Mouse (Mus musculus) embryo, embryonic 9.5 days (tissue): ENCODE measurements around the gene Tceanc2.
A peak's percentile ranks its signal among the peaks of the same experiment; 100 is the strongest.
"Not testable (repeated sequence)": the region's sequence is repeated elsewhere in the genome, so short reads cannot be mapped to it uniquely, and the experiment has no call there.

Source experiments
- DNase-seq: peaks from one replicate; pipeline ENCODE4 v3.0.0-alpha.2; 2017; ENCODE audit errors: extremely low spot score

Gene Tceanc2

DNA sequence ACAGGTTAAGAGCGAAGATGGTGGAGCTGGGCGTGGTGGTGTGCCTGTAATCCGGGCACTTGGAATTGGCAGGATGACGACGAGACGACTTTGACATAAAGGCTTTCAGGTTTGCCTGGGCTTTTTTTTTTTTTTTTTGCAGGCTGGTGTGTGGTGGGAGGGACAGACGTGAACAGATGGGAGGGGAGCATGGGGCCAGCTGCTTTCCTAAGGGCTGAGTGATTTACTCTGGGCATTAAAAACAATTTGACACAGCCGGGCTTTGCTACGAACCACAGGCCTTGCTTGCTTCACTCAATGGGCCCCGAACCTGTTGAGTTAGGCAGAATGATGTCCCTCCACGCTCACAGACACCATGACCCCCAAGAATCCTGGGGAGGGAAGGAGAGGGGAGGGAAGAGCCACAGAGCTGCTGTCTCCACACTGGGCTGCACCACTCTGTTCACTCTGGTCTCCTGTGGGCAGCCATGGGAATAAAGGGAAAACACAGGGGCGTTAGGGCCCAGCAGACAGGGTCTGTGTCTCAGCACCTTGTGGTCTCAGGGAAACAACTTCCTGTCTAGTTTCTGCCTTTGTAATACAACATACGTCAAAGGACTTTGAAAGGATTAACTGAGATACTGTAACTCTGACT, 51.9 kb downstream of the Tceanc2 start:
- DNase-seq: no peak

DNA sequence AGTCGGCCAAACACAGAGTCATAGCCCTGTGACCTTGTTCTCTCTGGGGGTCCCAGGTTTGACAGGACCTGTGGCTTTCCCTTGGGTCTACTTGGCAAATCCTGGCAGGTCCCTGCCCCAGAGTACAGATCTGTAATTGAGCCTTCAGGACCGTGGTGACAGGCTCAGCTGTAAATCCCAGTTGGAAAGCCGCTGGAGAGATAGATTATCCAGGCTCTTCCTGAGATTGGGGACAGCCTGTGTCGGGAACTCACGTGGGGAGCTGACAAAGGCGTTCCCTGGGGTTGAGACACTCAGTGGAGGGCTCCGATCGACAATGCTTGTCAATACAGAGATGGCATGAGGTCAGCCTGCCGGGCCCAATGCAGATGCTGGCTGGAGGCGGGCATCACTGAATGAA, 52.5 kb downstream of the Tceanc2 start:
- no peak for DNase-seq

DNA sequence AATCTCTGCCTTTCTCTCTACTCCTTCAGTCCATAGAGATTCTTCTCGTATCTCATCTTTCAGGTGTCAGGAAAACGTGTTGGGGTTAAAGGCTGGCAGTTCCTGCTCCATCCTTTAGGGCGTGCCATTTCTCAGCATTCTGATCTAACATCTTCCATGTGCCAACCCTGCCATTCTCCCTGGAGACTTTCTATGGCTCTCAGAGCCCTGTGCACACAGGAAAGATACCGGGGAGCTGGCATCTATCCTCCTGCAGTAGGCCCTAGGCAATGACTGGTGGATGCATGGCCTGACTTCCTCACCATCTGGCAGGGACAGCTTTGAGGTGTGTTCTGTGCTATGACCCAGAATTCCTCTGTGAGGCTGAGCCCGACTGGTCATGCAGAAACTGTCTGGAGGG, 53.8 kb downstream of the Tceanc2 start:
- no peak for DNase-seq

DNA sequence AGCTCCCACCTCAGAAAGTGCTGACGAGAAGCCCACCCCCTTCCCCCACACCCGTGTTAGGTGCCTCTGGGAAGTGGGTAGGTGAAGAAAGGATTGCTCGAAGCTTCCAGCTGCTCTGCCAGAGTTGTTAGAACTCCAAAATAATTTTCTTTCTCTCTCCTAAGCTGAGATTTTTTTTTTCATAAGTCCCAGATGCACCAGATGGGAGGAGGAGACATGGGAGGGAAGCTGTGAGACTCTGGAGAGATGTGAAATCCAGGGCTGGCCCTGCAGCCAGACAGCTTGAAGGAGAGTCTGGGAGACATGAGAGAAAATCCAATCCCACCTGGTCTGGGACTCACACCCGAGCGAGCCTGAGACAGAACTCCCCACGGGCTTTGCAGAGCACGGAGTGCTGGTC, 54.5 kb downstream of the Tceanc2 start:
- DNase-seq: no peak

DNA sequence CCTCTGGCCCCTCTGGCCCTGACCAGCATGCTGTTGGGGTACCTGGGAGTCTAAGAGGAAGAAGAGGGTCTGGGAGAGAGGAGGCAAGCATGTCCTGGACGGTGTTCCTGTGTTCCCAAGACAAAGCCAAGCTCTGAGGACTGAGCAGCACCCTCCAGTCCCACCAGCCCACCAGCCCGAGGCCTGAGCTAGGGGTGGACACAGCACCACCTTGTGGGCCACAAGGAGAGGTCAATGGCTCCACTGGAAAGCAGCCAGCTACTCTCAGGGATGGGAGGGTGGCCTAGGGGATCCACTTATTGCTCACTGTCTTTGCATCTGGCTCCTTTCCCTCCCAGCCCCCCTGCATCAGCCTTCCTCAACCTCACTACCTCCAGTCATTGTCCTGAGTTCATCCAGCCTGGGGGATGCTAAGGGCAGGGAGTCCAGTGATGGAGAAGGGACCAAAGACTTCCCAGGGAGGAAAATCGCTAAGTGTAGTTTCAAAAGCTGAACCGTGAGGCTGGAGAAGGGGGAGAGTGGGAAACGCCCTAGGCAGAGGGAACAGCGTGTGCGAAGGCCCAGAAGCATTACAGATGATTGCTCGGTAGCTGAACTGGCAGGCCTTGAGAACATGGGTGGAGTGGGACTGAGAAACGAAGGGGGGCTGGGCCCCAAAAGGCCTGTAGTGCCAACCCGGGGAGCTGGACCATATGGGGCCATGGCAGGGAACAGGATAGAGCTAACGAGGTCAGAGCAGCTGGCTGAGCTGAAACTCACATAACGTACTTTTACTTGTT, 57.6 kb downstream of the Tceanc2 start:
- DNase-seq: peak; percentile 68

DNA sequence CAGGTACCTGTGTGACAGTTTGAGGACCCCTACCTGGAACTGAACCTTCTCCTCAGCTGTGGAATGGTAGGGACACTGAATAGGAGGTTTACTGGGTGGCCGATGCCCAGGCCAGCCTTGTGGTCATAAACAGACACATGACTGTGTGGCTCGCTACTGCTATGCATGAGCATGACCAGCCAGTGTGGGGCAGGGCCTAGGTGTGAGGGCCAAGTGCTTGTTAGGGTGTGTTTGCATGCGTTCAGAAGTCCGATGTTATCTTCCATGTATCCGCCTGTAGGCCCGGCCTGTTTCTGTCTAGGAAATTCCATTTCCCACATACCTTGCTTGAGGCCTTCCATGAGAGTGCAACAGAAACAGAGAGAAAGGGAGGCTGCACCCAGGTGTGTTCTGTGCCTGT, 58.2 kb downstream of the Tceanc2 start:
- DNase-seq: no peak

DNA sequence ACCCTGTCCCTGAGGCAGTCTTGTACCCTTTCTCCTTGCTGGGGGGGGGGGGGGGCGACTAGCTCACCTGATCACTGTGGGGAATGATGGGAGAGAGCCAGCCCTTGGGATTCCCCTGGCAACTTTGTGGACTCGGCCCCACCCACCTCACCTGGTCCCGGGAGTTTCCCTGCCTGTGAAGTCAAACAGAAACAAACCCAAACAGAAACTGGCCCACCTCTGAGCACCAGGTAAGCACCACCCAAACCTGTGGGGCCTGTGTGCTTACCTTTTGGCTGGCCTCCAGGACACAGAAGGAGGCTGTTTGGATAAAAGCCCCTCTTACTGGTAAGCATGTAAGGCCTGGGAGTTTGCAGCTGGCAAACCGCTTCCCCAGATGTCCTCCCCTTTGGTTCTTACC, 59.9 kb downstream of the Tceanc2 start:
- DNase-seq: no peak

DNA sequence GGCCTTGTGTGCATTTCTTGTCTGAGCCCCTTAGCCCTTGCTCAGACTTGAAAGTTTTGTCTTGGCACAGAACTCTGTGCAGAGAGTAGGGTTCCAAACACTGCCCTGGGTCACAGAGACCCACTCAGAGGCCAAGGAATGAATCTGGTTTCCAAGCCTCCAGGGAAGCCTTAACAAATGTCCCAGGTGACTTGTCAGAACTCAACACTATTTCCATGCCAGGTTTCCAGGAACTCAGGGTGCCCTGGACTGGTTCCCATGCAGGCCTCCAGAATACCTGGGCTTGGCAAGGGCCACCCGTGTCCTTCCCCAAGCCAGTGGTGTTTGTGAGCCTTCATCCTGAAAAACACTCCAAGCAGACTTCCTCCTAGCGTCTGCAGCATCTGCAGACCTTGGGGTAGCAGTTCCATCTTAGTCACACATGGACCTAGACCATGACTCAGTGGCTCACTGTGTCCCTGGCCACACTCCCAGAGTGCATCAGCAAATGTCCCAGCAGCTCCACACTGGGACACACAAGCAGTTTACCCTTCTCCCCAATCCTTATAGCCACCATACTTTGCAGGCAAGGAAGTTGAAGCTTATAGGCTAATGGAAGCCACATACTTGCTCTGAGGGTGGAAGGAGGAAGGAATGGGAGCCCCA, 61.1 kb downstream of the Tceanc2 start:
- no peak for DNase-seq

DNA sequence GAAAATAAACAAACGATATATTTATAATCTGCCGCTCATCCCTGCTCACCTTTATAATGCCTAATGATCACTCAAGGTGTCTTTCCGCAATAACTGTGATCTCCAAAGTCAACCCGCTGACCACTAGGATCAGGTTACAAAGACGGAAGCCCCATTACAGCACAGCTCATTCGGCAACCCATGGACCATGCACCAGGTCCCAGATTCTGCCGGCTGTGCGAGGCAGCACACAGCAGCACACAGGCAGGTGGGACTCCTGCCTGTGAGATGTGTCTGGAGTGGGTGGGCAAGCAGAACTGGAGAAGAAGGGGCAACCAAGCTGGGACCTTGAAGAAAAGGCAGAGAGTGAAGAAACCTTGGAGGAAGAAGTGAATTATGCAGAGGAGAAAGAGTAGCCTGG, 64.6 kb downstream of the Tceanc2 start:
- no peak for DNase-seq

DNA sequence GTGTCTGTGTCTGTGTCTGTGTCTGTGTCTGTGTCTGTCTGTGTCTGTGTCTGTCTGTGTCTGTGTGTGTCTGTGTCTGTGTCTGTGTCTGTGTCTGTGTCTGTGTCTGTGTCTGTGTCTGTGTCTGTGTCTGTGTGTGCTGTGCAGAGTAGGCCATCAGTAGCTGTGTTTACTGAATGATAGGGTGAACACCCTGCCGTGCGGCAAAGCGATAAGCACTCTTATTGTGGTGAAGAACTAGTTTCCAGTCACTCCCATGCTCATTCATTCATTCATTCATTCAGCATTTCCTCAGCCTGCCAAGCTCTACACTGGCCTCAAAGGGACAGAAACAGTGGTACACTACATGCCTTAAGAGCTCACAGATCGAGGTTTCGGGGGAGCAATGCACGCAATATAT, 69.7 kb downstream of the Tceanc2 start:
- DNase-seq: not testable (repeated sequence)

DNA sequence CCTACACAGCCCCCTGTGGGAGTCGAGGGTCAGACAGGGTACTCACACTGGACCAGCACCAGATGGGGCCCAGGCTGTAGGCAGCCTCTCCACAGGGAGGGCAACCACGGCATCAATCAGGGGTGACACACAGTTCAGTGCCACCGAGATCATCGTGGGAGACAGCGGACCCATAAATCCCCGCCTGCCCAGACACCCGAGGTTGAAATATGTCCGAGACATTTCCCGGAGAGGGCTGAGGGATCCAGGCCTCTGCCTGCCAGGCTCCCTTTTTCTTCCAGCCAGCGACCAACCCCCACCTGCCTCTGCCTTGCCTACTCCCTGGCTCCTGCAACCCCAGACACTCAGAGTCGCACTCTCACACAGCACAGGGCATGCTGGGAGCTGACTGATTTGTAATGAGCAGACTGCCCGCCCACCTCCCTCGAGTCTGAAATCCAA, 70.6 kb downstream of the Tceanc2 start:
- DNase-seq: peak; percentile 43

DNA sequence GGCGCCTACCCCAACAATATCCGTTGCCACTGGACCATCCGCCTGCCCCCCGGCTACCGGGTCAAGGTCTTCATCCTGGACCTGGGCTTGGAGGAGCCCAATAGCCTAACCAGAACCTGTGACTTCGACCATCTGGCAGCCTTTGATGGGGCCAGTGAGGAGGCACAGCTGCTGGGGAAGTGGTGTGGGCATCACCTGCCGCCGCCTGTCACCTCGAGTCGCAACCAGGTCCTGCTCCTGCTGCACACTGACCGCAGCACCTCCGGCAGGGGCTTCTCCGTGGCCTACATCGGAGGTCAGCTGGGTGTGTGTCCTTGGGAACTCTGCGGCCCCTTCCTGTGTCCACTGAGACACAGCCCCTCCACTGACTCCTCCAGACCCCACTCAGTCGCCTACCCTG, 72.1 kb downstream of the Tceanc2 start:
- no peak for DNase-seq

DNA sequence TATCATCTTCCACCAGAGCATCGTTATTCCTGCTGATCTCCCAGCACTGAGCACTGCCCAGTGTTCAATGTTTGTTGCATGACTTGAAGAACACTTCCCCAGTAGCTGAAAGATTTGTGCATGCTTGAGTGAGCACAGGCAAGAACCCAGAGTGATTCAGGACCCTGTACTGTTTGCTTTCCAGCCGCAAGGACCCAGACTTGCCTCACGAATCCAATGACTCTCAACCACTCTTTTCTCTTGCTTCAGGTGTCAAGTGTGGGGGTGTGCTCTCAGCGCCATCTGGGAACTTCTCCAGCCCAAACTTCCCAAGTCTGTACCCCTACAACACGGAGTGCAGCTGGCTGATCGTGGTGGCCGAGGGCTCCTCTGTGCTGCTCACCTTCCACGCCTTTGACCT, 76.7 kb downstream of the Tceanc2 start:
- DNase-seq: no peak

DNA sequence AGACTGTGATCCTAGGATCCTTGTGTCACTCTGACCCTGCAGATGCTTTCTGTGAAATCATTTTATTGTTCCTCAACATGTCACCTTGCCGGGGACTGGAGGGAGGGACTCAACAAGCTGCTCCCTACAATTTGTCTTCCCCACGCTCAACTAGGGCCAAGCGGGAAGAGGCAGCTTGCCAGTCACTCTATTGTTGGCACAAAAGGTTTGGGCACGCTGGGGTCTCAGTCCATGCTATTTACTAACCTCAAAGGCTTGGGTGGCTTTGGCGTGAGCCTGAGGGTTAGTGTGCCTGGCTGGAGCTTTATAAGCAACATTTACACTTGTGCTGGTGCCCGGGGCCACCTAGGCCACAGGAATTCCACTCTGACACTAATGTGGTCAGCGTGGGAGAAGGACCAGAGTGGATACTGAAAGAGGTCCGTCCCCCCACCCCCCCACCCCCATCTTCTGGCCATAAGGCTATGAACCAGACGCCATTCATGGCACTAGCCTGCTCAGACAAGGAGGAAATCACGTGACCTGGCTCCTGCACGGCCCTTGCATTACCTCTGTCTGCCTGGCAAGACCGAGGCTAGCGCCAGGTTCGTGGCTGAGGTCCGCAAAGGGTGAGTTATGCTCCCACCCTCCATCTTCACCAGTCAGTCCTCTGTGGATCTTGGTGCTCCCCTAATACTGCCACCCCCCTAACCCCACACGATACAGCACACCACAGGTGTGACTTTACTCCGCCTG, 80.0 kb downstream of the Tceanc2 start:
- no peak for DNase-seq

DNA sequence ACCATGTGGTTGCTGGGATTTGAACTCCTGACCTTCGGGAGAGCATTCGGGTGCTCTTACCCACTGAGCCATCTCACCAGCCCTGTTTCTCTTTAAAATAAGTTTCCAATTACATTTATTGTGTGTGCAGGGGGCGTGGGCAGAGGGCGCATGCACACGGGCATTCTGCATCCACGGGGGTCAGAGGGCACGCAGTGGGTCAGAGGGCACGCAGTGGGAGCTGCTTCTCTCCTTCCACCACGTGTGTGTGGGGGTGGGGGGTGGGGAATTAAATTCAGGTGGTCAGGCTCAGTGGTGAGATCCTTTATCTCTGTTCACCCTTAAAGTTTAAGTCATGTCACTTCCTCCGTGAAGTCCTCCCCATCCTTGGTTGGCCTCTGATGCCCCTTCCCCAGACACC, 80.5 kb downstream of the Tceanc2 start:
- DNase-seq: peak; percentile 28

DNA sequence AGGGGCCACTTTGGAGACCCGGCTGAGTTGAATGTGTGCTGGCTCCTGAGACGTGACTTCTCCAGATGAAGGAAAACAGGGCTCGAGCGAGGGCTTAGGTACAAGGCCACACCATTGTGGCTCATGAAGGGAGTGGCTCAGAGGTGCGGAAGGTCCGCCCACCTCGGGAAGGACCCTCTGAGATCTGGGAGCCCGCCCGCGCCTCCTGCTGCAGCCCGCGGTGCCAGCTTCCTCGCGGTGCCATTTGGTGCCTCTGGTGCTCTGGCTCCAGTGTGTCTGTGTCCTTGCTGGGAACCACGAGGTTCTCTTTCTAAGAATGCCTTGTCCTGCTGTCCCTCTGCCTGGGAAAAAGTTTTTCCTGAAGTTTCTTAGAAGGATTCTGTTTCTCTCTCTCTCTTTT, 81.0 kb downstream of the Tceanc2 start:
- peak; percentile 12 for DNase-seq

DNA sequence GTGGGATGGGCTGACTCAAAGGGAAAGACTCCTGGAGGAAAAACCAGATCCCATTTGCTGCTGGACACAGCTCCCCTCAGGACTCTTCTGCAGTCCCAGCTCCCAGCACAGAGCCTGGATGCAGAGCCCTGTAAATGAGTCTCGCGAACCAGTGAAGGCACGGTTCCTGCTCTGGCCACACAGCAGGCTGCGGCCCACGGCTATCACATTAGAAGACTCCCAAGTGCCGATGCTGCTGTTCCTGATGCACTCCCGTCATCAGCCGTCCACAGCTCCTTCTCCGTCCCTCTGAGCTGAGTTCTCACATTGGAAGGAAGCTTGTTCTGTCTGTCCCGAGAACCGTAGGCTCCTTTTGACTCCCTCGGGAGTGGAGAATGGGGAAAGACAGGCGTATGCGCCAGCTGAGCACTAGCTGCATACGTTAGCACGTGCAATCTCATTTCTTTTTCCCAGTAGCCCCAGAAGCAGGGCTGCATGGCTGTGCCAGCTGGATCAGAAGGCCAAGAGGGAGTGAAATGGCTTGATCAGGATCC, 82.0 kb downstream of the Tceanc2 start, which contains the start of gene Cdcp2:
Cdcp2 (plus strand) TSS at position 51 of the 533 bp plus-strand sequence.
- DNase-seq: no peak

DNA sequence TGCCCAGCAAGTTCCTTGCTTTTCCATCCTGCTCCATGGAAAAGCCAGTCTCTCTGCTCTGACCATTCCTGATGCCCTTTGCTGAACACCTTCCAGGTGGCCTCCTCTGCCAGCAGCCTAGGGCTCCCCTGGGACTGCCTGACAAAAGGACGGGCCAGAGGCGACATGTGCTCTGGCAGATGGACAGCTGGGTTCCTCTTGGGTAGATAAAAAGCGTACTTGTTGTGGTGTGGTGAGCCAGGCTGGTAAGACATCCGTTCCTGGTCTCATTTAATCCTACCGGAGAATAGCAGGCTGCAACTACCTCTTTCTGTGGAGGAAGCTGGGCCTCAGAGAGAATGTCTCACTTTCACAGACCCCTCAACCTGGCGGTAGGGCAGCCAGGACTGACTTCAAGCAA, 82.9 kb downstream of the Tceanc2 start:
- DNase-seq: no peak

DNA sequence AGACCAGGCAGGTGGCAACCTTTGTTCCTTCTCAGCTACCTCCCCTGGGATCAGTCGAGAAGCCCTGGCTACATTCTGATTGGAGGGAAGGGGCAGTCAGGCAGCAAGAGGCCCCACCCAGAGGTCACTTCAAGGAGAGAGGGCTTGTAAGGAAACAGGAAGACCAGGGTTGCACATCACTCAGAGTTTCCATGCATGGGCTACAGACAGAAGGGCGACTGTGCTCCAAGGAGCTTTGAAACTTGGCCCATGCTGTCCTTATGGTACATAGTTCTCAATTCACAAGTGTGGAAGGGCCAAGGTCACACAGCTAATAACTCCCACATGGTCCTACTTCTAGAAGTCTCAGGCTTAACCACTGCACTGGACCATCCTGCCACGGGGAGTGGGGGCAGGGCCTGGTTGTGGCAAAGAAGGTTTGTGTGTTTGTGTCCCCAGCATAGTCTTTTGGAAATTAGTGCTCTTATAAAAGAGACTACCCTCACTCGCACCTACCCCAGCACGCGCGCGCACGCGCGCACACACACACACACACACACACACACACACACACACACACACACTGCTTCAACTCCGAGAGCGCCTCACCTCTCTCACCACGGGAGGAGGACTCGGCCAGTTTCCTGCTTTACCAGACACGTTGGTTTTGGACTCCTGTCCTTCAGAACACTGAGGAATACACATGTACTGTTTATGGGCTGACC, 84.3 kb downstream of the Tceanc2 start:
- DNase-seq: peak; percentile 14

DNA sequence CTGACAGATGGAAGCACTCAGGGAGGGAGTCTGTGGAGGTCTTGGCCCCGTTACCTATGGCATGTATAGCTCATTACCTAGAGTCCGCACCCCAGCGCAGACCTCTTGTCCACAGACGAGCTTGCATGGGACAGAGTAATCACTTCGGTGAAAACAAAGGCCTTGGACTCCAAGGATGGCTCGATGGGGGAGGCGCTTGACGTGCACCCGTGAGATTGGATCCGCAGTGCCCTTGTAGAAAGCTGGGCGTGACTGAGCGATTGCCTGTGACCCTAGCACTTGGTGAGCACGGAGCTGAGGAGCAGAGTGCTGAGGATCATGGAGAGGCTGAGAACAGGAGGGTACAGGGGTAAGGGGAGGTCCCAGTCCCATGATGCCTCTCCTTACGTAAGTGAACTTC, 87.2 kb downstream of the Tceanc2 start:
- DNase-seq: no peak

DNA sequence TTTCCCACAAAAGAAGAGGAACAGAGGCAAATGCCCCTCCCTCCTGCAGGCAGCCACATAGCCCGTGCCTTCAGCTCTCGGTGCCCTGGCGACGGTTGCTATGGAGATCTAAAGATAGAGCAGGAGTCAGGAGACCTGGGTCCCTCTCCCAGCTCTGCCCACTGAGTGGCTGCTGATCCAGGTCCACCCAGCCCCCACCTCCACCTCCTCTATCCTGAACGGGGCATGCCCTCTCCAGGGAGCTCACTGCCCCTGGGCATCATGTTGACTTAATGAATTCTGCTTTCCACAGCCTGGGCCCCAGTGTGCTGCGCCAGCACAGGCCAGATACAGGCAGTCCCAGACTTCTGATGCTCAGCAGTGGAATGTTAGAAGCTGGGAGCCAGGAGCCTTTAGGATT, 94.1 kb downstream of the Tceanc2 start:
- peak; percentile 80 for DNase-seq
